Mouse (Mus musculus): ENCODE data around the gene Dlec1.

The Dlec1 gene

GRCm38 (mm10) chr9:119144696-119145095, 42.4 kb downstream of the Dlec1 start:
- DNase-seq, result no peak

GRCm38 (mm10) chr9:119145137-119145536, 42.9 kb downstream of the Dlec1 start:
- no peak for DNase-seq

- DNase-seq, result no peak
Observed at GRCm38 (mm10) chr9:119145638-119146037, 43.4 kb downstream of the Dlec1 start.

- peak; percentile 42 for DNase-seq
Observed at GRCm38 (mm10) chr9:119146098-119146770, 44.0 kb downstream of the Dlec1 start.

DNA sequence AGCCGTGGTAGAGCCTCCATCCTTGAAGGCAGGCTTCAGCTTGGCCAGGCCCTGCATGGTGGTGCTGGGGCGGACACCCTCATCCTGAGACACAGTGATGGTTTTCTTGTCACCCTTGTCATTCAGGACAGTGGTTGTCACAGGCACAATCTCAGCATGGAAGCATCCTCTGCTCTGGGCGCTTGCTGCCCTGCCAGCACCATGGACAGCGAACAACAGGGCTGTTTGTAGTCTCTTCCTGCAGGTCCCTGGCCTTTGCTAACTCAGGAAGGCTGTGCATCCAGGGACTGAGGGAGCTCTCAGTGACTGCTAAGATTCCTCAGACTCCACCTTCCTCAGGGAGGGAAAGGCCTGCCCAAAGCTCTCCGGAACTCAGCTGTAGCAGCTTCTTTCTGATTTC, 47.3 kb downstream of the Dlec1 start:
- no peak for DNase-seq

DNA sequence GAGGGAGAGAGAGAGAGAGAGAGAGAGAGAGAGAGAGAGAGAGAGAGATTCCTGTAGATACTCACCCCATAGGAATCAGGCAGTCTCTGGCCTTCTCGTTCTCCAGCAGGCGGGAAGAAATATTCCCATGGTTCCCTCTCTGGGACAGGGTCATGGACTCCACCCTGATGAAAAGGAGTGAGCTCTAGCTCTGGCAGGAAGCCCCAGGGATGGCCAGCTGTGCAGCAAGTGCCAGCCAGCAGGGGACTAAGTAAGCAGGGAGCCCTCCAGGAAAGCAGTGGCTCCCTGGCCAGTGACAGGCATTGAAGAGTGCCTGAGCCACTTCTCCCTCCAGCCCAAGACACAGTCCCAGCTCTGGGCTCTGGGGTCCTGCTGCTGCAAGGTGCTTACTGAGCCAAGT, 49.5 kb downstream of the Dlec1 start:
- peak; percentile 46 for DNase-seq

DNA sequence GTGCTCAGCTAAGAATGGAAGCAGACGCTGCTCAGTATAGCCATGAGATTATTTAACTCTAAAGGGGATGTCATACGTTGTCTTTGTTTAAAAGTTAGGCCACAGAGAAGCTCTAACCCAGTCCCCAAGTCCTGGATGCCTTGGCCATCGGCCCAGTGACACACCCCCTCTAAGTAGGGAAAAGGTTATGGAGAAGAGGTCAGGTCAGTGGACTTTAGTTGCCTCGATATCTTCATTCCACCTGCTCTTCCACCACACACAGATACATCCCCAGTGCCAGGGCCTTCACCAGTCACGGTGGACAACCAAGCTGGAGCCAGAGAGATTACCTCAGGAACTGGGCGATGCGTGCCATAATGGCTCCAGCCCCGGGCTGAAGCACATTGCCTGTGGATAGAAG, 53.1 kb downstream of the Dlec1 start:
- peak; percentile 89 for DNase-seq

DNA sequence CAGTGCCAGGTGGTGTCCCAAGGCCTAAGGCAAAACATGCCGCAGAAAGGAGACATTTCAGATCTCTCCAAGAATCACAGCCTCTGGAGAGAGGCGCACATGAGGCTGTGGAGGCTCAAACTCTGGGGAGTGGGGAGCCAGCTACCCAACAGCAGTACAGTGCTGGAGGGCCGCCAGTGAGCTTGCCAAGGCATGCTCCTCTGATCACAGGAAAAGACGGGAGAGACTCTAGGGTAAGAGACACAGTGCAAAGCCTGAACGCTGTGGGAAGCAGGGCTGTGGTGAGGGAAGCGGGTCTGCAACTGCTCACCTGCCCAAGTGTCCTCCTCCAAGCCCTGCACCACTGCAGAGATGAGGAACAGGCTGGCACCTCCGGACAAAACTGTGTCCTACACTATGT, 53.5 kb downstream of the Dlec1 start:
- DNase-seq, result peak; percentile 60

DNA sequence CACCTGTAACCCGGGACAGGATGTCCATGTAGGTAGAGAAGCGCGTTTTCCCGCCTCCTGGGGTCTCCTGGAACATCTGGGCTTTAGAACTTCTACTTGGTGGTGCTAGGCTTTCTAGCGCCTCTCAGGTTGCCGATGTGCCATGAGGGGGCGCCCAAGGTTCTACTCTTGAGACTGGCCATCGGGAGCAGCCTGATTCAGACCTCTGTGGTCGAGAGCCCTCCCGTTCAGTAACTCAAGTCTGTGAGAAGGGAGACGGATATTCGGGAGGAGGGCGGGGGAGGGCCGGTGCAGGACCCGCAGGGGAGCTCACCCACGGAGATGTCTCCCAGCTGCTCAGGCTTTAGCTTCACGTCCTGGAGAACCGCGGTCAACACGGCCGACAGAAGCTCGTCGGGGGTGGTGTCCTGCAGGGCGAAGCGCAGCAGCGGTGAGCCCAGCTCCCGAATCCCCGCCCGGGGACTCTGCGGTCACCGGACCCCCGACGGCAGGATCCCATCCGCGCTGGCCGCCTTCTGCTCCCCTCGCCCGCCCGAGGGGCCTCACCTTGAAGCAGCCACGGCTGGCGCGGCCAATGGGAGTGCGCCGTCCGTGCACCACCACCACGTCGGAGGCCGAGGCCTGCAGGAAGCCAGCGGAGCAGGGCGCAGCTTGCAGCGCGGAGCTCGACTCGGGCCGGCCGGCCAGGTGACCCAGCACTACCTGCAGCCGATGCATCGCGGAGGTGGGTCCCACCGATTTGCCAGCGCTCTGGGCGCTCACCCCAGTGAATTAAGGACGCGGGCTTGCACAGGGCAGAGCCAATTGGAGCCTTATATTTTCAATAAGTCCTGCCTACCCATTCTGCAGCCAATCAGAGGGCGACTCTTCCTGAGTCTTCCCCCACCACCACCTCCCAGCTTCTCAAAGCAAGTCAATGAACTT, 54.3 kb downstream of the Dlec1 start, which contains the start of gene Acaa1b:
Gene Acaa1b (minus strand): TSS at position 816 of the 924 bp plus-strand sequence.
- peak; percentile 92 for DNase-seq

DNA sequence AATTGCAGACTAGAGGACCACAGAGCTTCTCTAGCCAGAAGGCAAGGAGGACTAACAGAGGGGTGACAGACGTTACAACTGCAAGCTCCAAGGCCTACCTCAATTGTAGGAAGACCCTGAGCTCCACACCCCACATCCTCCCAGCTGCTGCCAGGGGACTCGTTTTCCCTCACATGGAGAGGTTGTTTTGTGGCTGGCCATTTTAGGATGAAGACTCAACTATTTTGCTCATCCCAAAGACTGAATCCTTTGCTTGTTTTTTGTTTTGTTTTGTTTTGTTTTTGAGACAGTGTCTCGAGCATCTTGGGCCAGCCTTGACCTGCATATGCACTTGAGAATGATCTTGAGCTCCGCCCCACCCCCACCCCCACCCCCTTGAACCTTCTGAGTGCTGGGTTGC, 56.6 kb downstream of the Dlec1 start, which contains the start of gene Gm47289:
Gene Gm47289 (plus strand): TSS at position 301 of the 400 bp plus-strand sequence.
- no peak for DNase-seq

DNA sequence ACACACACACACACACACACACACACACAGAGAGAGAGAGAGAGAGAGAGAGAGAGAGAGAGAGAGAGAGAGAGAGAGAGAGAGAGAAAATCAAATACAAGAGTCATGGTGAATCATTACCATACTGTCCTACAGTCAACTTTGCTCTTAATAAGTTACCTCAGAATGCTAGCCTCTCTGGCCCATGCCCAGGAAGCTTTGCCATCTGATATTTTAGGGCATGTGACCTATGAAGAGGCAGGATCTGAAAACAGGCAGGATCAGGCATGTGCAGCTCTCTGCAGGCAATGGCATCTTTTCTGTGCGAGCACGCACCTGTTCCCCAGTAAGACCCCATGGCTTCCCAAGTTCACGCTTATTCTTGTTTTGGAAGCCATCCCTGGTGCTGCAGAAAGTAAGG, 58.4 kb downstream of the Dlec1 start:
- peak; percentile 97 for DNase-seq

DNA sequence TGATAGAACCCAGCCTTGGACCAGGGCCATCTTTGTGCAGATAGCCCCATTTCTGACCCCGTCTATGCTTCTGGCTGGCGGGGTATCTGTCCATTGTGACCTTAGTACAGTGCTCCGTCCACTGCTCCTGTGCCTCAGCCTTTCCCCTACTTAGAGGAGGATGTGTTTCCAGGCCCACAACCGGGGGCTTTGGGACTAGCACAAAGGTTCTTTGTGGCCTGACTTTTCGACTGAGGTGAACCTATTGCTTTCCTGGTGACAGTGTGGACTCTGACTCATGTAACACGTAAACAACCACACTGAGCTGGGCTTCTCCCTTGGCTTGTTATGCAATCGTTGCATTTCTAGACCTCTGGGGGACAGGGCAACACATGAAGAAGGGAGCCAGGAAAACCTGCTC, 62.5 kb downstream of the Dlec1 start:
- peak; percentile 91 for DNase-seq

- peak; percentile 92 for DNase-seq
Observed at GRCm38 (mm10) chr9:119165548-119165947, 63.3 kb downstream of the Dlec1 start.

- no peak for DNase-seq
Observed at GRCm38 (mm10) chr9:119167608-119168007, 65.3 kb downstream of the Dlec1 start.

DNA sequence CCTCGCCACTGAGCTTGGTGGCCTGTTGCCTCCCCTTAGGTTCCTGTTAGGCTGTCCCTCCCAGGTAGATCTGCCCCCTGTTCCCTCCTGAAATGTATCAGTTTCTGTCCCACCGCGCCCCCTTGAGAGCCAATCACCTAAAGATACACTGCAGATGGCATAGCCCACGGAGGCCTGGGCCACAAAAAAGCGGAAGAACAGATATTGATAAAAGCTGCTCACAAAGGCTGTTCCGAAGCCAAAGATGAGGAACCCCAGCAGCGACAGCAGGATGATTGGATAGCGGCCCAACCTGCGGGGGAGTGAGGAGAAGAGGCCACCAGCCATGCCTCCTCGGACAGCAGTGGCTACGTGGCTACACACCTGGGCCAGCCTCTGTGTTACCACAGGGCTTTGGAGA, 77.0 kb downstream of the Dlec1 start:
- DNase-seq, result no peak

- peak; percentile 69 for DNase-seq
Observed at GRCm38 (mm10) chr9:119181241-119181728, 79.0 kb downstream of the Dlec1 start.

- peak; percentile 92 for DNase-seq
Observed at GRCm38 (mm10) chr9:119192202-119192990, 90.1 kb downstream of the Dlec1 start.
